Comparison of ENCODE assay signal across 13 mouse cellular contexts in the genomic region with DNA sequence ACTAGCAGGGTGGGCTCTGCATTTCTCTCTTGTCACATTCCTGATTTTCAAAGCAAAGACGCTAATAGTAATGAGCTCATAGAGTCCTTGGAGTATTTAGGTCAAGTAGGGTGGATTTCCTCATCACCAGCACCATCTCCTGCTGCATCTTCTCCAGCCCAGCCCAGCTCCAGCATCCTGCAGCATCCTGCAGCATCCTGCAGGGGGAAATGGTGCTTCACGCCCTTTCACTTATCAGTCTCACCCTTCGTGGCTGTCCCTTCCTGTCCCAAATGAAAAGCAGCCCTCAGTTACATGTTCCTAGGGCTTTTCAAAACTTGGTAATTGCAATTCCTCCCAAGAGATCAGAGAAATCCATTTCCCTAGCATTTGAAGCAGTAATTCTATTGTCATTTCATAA. TPM values are rescaled to one million over a fixed set of nuclear protein-coding genes. Genes with fewer than 3 reads are reported as not detected.
DNase-seq lines count a peak whose midpoint lies in the region; ATAC-seq and TF ChIP-seq lines count a peak whose summit lies in the region.
"Had no signal": no experiment of that assay in that cellular context is flagged by ENCODE, and none has a peak within 500 bp of the region (broad histone marks: within the 10 kb centered on the region; RNA-seq: fewer than 3 reads in every experiment).

No protein-coding gene starts in this region.

- DNase-seq in gastrocnemius, adult 2 months = no peak
- DNase-seq in gastrocnemius, postnatal 25 days = no peak
- DNase-seq in lung, adult 2 months = no peak
- no peak for DNase-seq in lung, adult 18-20 months
- DNase-seq in thymus, postnatal 0 days (ENCODE audit: low spot score) = peak; percentile 35
- no peak for DNase-seq in gastrocnemius, adult 18-20 months (ENCODE audit: low spot score)
- DNase-seq: heart, postnatal 14 days had no signal

- no peak overlapping the region for H3K27ac ChIP-seq in gastrocnemius, adult 2 months
- H3K27ac ChIP-seq in bone marrow, adult 2 months (ENCODE audit: control insufficient read depth, insufficient read depth, low read depth, low read length, poor library complexity) = no peak overlapping the region
- H3K27ac ChIP-seq in neural tube, embryonic 15.5 days (replicated peaks) = no peak overlapping the region
- H3K27ac ChIP-seq: forebrain, embryonic 13.5 days; stomach, embryonic 15.5 days had no signal

- H3K4me3 ChIP-seq in gastrocnemius, adult 2 months = no peak overlapping the region
- H3K4me3 ChIP-seq in lung, adult 2 months (replicated peaks; ENCODE audit: extremely low read depth, low read depth, low read length) = no peak overlapping the region
- no peak overlapping the region for H3K4me3 ChIP-seq in bone marrow, adult 2 months (replicated peaks; ENCODE audit: control insufficient read depth, low read depth, low read length)
- H3K4me3 ChIP-seq in neural tube, embryonic 15.5 days (replicated peaks) = no peak overlapping the region
- H3K4me3 ChIP-seq: forebrain, embryonic 13.5 days; megakaryocyte, embryonic 14.5 days; stomach, embryonic 15.5 days had no signal

- H3K27me3 ChIP-seq in neural tube, embryonic 15.5 days (replicated peaks) = no peaks in the 10 kb centered on the region
- H3K27me3 ChIP-seq: forebrain, embryonic 13.5 days; stomach, embryonic 15.5 days had no signal

- no peak for TF ChIP-seq POLR2A in lung, adult 2 months (IDR thresholded peaks at IDR 0.05; ENCODE audit: borderline replicate concordance, extremely low read depth, low read depth, low read length)
- TF ChIP-seq POLR2A in bone marrow, adult 2 months (IDR thresholded peaks at IDR 0.05; ENCODE audit: borderline replicate concordance, control insufficient read depth, low read depth, low read length) = no peak

- ATAC-seq in neural tube, embryonic 15.5 days (ENCODE audit: low FRiP score) = no peak
- ATAC-seq: forebrain, embryonic 13.5 days; Patski had no signal

- no peaks in the 10 kb centered on the region for H3K9me3 ChIP-seq in neural tube, embryonic 15.5 days (replicated peaks)
- H3K9me3 ChIP-seq: forebrain, embryonic 13.5 days; megakaryocyte, embryonic 14.5 days; stomach, embryonic 15.5 days had no signal

- H3K36me3 ChIP-seq in neural tube, embryonic 15.5 days = no peaks in the 10 kb centered on the region
- H3K36me3 ChIP-seq: stomach, embryonic 15.5 days had no signal

- intact Hi-C loops in gastrocnemius, adult 2 months (cut with DNase I) = no loop called here

- TF ChIP-seq CTCF in gastrocnemius, adult 2 months (IDR thresholded peaks at IDR 0.05) = peak; percentile 32; the same call in 1 of the 2 replicates
- TF ChIP-seq CTCF in lung, adult 2 months (IDR thresholded peaks at IDR 0.05; ENCODE audit: insufficient read depth, low read length) = peak; percentile 35; the same call in 1 of the 2 replicates
- peak; percentile 38; the same call in 1 of the 2 replicates for TF ChIP-seq CTCF in bone marrow, adult 2 months (IDR thresholded peaks at IDR 0.05; ENCODE audit: control insufficient read depth, insufficient read depth, low read length)

- no peak overlapping the region for H3K9ac ChIP-seq in neural tube, embryonic 15.5 days (replicated peaks)
- H3K9ac ChIP-seq: forebrain, embryonic 13.5 days; stomach, embryonic 15.5 days had no signal

- WGBS in lung, adult 2 months = 31% methylated on average over 3 of the region's 3 CpGs
- WGBS in bone marrow, adult 2 months = 44% methylated on average over 3 of the region's 3 CpGs
- 57% methylated on average over 3 of the region's 3 CpGs for WGBS in neural tube, embryonic 15.5 days

- H3K4me1 ChIP-seq in lung, adult 2 months (ENCODE audit: control insufficient read depth, insufficient read depth, low read length) = no peaks in the 10 kb centered on the region
- H3K4me1 ChIP-seq in bone marrow, adult 2 months (ENCODE audit: control insufficient read depth, insufficient read depth, low read length) = no peaks in the 10 kb centered on the region
- H3K4me1 ChIP-seq in neural tube, embryonic 15.5 days = no peaks in the 10 kb centered on the region
- H3K4me1 ChIP-seq: forebrain, embryonic 13.5 days; stomach, embryonic 15.5 days had no signal

- no peak overlapping the region for H3K4me2 ChIP-seq in neural tube, embryonic 15.5 days
- H3K4me2 ChIP-seq: forebrain, embryonic 13.5 days; stomach, embryonic 15.5 days had no signal

RNA-seq across cellular contexts. Expression of a gene that starts 15.0 kb away (rescaled TPM):
- total RNA-seq in gastrocnemius, adult 2 months (2021) = under 1 TPM; 0.59 to 0.89 TPM
- 1 to 10 TPM in 1 of 2 experiments, under 1 TPM in 1; 0.41 to 1.0 TPM for total RNA-seq in gastrocnemius, postnatal 25 days (2021)
- polyA plus RNA-seq in lung, adult 2 months (2012; rRNA removed) = 3.5 and 9.1 TPM in 2 replicates
- not detected in 2 replicates for polyA plus RNA-seq in bone marrow, adult 2 months (2011; ENCODE audit: insufficient read depth, insufficient read length, low replicate concordance, missing spikeins)
- 0.46 and 0.55 TPM in 2 replicates for polyA plus RNA-seq in thymus, postnatal 0 days (2015; fragmentation: Nextera tagmentation; extraction: Ambion mirVana)
- 0.31 and 0.54 TPM in 2 replicates for polyA plus RNA-seq in neural tube, embryonic 15.5 days (2015; fragmentation: Nextera tagmentation; extraction: Ambion mirVana)
- total RNA-seq in gastrocnemius, adult 18-20 months (2021) = under 1 TPM; 0.31 to 0.82 TPM

RNA-seq across cellular contexts. Expression of a gene that starts 52.7 kb away (rescaled TPM):
- total RNA-seq in gastrocnemius, adult 2 months (2021) = under 1 TPM; 0.17 to 0.28 TPM
- under 1 TPM; 0.23 to 0.48 TPM for total RNA-seq in gastrocnemius, postnatal 25 days (2021)
- 11.5 and 14.6 TPM in 2 replicates for polyA plus RNA-seq in lung, adult 2 months (2012; rRNA removed)
- 19.3 and 33.7 TPM in 2 replicates for polyA plus RNA-seq in bone marrow, adult 2 months (2011; ENCODE audit: insufficient read depth, insufficient read length, low replicate concordance, missing spikeins)
- polyA plus RNA-seq in thymus, postnatal 0 days (2015; fragmentation: Nextera tagmentation; extraction: Ambion mirVana) = 240 and 251 TPM in 2 replicates
- polyA plus RNA-seq in neural tube, embryonic 15.5 days (2015; fragmentation: Nextera tagmentation; extraction: Ambion mirVana) = 1.1 and 18.9 TPM in 2 replicates
- under 1 TPM; 0.11 to 0.31 TPM for total RNA-seq in gastrocnemius, adult 18-20 months (2021)
- polyA plus RNA-seq: Patski had no signal

RNA-seq across cellular contexts. Expression of a gene that starts 58.9 kb away (rescaled TPM):
- 1 to 10 TPM in 1 of 2 experiments, under 1 TPM in 1; 0.61 to 1.3 TPM for total RNA-seq in gastrocnemius, adult 2 months (2021)
- total RNA-seq in gastrocnemius, postnatal 25 days (2021) = 1 to 10 TPM; 2.6 to 4.5 TPM
- 25.1 and 27.5 TPM in 2 replicates for polyA plus RNA-seq in lung, adult 2 months (2012; rRNA removed)
- polyA plus RNA-seq in bone marrow, adult 2 months (2011; ENCODE audit: insufficient read depth, insufficient read length, low replicate concordance, missing spikeins) = 0.50 TPM in 1 of 2 replicates, not detected in the other
- polyA plus RNA-seq in thymus, postnatal 0 days (2015; fragmentation: Nextera tagmentation; extraction: Ambion mirVana) = 1.4 and 1.5 TPM in 2 replicates
- 2.6 and 3.6 TPM in 2 replicates for polyA plus RNA-seq in neural tube, embryonic 15.5 days (2015; fragmentation: Nextera tagmentation; extraction: Ambion mirVana)
- total RNA-seq in gastrocnemius, adult 18-20 months (2021) = under 1 TPM; 0.59 to 0.85 TPM
